Mouse (Mus musculus) heart, adult 8-10 months (tissue): Measurements from ENCODE around the gene Dennd1a. TPM values are rescaled to one million over a fixed set of nuclear protein-coding genes. Genes with fewer than 3 reads are reported as not detected.

Experiments
- DNase-seq: peaks from one replicate; pipeline ENCODE4 v3.0.0; 2022; ENCODE audit warnings: low spot score
- total RNA-seq, 4 experiments: library from RNA; stranded (reverse); gene quantifications; 2 replicates each; pipeline ENCODE4 v1.2.4; 2022

Dennd1a gene
- total RNA-seq, 4 experiments from 2014 or later = 24.6 to 29.0 (median 27.3) TPM

GRCm38 (mm10) chr2:38048996-38049395 is 238.2 kb downstream of the Dennd1a start:
- DNase-seq = no peak

GRCm38 (mm10) chr2:38045286-38045685 is 241.9 kb downstream of the Dennd1a start:
- no peak for DNase-seq

GRCm38 (mm10) chr2:38040845-38041244 is 246.3 kb downstream of the Dennd1a start:
- no peak for DNase-seq

DNA sequence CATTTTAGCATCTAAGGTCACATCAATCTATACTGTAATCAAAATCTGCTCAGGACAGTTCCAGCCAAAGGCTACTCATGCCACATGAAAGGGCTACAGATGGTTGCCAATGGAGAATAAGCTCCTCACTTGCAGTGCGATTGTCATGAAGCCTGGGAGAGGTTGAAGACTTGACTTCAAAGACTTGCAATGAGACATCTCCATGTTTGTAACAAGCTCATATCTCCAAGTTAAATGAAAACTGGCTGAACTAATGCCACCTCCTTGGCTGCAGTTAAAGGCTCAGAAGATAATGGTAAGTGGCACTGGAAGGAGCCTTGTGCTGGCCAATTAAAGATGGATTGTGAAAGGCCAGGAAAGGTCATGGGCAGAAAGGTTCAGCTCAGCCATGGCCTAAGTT is 247.6 kb downstream of the Dennd1a start:
- no peak for DNase-seq

GRCm38 (mm10) chr2:38028317-38028716 is 258.9 kb downstream of the Dennd1a start:
- DNase-seq = no peak

DNA sequence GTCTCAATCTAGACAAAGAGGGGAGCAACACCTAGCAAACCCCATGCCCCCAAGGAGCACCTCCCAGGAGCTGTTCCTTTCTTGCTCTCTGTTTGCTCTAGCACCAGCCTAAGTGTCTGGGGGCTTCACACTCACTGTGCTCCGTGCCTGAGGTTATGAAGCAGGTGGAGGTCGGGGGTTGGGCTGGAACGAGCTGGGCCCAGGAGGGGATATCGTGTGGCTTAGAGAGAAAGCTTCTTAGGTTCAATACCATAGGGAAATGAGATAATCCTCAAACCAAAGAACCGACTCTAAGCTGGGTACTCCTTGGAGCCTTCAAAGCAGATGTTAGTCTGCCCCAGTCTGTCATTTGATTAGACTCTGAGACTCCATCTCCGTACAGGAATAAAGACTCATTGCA is 261.6 kb downstream of the Dennd1a start:
- DNase-seq = no peak

GRCm38 (mm10) chr2:38023741-38024130 is 263.5 kb downstream of the Dennd1a start:
- DNase-seq = no peak

GRCm38 (mm10) chr2:38023054-38023740 is 264.0 kb downstream of the Dennd1a start:
- no peak for DNase-seq

GRCm38 (mm10) chr2:38021166-38021565 is 266.0 kb downstream of the Dennd1a start:
- no peak for DNase-seq

- no peak for DNase-seq
Measured at GRCm38 (mm10) chr2:38014702-38015101, 272.5 kb downstream of the Dennd1a start.

DNA sequence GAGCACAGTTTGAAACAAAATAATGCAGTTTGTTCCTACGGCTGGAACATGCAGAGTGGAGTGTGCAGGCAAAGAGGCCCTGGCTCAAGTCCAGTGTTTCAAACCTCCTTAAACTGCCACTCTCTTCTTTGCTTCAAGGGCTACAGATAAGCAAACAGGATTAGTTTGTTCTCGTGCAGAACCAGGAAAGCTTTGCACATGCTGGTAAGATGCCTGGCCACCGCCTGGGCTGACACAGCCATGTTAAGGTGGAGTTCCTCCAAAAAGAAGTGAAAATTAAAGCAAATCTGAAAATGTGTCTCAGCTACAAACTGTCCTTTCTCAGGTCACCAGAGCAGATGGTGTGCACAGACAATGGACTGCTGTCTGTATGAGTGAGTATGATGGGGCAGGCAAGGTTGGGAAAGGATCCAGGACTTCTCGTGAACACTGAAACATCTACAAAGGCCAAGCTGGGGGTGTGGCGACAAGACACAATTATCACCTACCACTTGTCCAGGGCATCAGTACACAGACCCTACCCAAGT is 273.3 kb downstream of the Dennd1a start:
- DNase-seq = peak; percentile 42

GRCm38 (mm10) chr2:38007238-38007637 is 280.0 kb downstream of the Dennd1a start:
- DNase-seq = no peak

GRCm38 (mm10) chr2:38003183-38003680 is 284.0 kb downstream of the Dennd1a start:
- no peak for DNase-seq

DNA sequence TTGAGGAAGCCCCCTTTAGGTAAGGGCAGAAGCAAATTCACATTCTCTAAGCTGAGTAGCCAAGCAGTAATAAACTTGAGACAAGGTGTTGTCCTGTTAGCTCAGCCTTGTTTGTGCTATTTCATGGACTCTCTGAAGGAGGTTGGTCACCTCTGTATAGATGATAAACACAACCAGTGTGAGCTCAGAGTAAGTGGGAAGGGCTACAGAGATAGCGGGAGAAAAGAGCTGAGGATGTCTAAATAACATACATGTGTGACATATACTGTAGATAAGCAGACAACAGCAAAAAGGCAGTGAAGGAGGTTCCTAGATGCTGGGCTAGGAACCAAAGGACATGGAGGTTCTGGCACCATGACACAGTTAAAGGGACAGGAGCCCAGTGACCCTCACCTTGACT is 286.2 kb downstream of the Dennd1a start:
- no peak for DNase-seq

- no peak for DNase-seq
Measured at GRCm38 (mm10) chr2:37997966-37998365, 289.2 kb downstream of the Dennd1a start.

DNA sequence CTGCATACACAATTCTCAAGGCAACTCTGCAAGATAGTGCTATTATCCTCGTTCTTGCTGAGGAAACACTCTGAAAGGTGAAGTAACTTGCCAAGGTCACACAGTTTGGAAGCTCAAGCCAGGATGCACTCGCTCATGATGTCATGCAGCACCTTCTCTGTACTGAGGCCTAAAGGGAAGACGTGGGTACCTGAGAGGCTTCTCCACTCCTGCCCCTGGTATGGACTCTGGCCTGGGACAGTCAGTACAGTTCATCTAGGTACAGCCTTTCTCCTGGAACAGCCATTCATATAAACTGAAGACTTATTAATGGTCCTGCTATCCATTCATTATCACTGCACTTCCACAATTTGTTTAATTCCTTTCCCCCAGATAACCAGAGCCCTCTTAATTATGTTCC is 298.1 kb downstream of the Dennd1a start:
- no peak for DNase-seq

- DNase-seq = no peak
Measured at GRCm38 (mm10) chr2:37988301-37988700, 298.9 kb downstream of the Dennd1a start.

GRCm38 (mm10) chr2:37985690-37986222 is 301.4 kb downstream of the Dennd1a start:
- DNase-seq = no peak

GRCm38 (mm10) chr2:37982714-37983113 is 304.5 kb downstream of the Dennd1a start:
- no peak for DNase-seq

DNA sequence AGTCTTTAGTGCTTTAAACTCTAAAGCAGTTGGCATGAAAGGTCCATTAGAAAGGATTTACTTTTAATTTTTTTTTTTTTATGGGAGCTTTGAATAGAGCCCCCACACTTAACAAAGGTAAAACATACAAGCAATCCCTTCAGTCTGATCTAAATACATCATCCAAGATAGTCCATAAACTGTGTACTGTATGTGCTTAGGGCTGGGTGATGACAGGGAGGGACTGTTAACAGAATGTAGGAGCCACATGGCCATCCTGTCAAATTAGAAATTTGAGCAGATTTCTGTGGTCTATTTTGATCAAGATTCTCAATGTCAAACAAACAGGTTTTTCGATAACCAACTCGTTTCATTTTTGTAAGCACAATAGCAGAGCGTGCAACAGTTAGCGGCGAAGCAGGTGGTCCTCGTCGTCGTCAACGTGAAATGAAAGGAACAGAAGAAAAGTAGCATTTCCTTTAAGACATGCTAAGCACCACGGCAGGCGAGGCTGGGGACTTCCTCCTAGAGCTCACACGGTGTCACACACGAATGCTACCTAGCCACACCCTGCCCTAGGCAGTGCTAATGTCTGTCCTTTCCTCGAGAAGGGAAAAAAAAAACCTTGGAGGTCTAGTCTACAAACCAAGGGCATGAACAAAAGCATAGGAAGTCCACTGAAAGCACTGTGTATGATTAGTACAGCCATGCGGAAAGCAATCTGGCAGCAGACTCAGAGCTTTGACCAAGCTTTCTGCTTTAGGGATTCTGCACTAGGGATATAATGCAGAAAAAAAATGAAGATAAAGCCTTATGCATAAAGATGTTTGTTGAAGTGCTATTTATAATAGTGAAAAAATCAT is 305.4 kb downstream of the Dennd1a start:
- DNase-seq = no peak

GRCm38 (mm10) chr2:37974201-37974600 is 313.0 kb downstream of the Dennd1a start:
- no peak for DNase-seq

DNA sequence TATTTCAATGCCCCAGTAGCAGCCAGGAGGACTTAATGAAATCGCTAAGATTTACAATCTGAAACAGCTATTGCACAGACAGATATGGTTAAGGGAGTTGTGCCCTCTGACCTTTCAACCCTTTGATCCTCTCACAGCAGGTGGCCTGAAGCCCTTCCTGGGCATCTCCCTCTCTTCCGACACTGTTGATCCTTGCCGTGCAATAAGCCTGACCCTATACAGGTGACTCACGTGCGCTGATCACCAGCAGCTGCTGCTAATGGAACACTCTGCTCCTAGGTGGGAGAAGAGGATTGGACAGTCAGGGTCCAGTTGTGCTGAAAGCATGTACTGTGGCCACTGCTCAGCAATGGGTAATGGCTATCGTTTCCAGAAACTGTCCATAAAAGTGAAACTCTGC is 314.6 kb downstream of the Dennd1a start:
- no peak for DNase-seq
